Mouse (Mus musculus) erythroblast, adult 5-6 weeks (primary cell): ENCODE data around the gene Actr1b. TPM values are rescaled to one million over a fixed set of nuclear protein-coding genes. Genes with fewer than 3 reads are reported as not detected.

ENCODE experiments used
- ATAC-seq: replicated peaks from 2 replicates; pipeline ENCODE4 v1.8.0; 2016; ENCODE audit warnings: moderate number of reproducible peaks, mild to moderate bottlenecking, moderate TSS enrichment, inconsistent platforms; ENCODE audit not compliant: poor library complexity, low FRiP score, severe bottlenecking
- total RNA-seq, 2 experiments: library from RNA; stranded (forward) in 1 of 2; stranded (reverse) in 1 of 2; fragments of 150-400 nt in 1 of 2; fragments of 200-764, 138-1000 nt in 1 of 2; gene quantifications; 2 replicates each; pipeline versions ENCODE4 v1.2.3 to v1.2.4; 2015 to 2017; ENCODE audit warnings: low replicate concordance in 2 of 2

The Actr1b gene
- total RNA-seq (2015; ENCODE audit: low replicate concordance), result 3.6 and 4.2 TPM in 2 replicates
- total RNA-seq (2017; ENCODE audit: low replicate concordance), result 6.2 and 9.6 TPM in 2 replicates

DNA sequence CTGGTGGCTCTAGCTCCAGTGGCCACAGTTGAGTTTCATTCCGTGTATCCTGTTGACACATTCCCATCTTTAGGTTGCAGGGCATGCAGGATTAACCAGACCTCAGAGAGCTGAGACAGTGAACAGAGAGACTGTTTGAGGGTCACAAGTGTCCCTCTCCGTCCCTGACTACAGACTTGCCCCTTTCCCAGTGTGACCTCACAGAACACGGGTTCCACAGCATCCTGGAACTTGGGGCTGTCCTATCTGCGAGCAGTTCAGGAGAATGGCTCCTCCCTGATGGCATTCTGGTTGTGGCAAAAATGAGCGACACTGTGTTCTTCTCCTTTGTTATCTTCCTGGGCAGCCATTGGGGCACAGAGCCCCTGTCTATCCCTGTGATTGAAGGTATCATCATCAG, at the start of gene Actr1b:
TSS of gene Actr1b (minus strand) at position 112 of the 400 bp plus-strand sequence.
- no peak for ATAC-seq

DNA sequence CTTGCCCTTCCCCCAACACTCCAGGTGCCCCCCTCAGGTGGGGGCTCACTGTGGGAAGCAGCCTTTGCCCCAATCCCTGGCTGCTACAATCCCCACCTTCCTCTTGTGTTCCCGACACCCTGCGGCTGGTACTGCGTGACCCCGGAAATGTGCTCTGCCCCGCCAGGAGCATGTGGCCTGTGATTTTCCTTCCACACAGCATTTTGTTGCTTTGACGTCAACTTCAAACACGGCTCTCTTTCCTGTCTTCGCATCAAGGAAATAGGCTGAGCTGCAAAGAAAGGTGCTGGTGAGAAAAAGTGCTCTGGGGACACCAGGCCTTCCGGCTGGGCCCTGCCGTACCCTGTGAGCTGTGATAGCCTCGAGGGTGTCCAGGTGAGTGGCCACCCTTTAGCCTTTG, 47.3 kb upstream of the Actr1b start, which contains the start of gene Zap70:
TSS of gene Zap70 (plus strand) at position 231 of the 400 bp plus-strand sequence.
- no peak for ATAC-seq

DNA sequence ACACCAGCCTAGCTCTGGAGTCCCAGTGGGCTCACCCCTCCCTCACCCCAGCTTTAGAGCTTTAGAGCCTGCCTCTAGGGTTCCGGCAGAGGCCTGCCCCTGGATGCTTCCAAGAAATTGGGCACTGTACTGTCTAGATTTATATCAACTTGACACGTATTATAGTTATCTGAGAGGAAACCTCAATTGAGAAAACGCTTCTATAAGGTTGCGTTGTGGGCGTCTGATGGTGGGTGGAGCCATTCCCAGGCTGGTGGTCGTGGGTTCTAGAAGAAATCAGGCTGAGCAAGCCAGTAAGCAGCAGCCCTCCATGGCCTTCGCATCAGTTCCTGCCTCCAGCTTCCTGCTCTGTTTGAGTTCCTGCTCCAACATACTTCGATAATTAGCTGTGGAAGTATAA, 46.8 kb upstream of the Actr1b start:
- no peak for ATAC-seq

DNA sequence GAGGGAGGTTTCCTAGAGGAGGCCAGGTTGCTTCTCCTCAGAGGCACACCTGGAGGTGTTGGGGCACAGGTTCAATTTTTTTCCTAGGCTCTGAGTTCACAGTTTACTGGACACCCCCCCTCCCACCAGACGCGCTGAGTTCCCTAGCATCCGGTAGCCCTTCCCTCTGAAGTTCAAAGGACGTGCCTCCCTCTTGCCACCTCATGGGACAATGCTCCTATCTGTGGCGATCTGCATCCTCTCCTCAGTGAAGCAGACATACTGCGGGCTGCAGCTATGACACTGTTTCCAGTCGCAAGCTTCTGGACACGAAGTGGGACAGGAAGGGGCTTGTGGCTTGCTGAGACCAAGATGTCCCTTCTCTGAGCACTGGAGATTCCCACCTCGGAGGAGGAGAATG, 46.2 kb upstream of the Actr1b start:
- no peak for ATAC-seq

DNA sequence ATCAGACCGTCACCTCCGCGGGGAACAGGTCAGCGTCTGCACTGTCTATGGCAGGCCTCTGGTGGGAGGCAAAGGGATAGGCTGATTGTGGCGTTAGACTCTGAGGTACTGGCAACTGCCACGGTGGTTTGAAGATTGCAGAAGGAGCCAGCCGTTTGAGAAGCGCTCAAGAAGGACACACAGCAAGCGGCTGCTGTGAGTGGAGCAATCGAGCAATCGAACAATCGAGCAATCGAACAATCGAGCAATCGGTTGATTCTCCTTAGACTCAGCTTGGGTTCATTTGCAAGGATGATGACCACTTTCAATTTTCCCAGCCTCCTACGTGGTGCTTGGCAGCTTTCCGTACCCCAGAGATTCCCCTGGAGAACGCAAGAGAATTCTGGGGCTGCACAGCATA, 44.9 kb upstream of the Actr1b start:
- ATAC-seq, result no peak

DNA sequence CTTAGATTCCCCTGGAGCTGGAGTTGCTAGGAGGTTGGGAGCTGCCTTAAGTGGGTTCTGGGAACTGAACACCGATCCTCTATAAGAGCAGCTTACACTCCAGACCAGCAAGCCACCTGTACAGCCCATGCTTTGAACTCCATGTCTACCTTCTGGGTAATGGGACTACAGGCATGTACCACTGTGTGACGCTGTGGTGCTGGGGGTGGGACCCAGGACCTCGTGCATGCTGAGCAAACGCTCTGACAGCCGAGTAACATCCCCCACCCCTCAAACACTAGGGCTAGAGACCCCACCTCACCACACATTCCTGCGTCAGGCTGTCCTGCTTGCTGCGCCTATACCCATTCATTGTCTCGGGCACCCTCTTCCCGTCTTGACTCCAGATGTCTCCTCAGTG, 44.3 kb upstream of the Actr1b start:
- no peak for ATAC-seq

DNA sequence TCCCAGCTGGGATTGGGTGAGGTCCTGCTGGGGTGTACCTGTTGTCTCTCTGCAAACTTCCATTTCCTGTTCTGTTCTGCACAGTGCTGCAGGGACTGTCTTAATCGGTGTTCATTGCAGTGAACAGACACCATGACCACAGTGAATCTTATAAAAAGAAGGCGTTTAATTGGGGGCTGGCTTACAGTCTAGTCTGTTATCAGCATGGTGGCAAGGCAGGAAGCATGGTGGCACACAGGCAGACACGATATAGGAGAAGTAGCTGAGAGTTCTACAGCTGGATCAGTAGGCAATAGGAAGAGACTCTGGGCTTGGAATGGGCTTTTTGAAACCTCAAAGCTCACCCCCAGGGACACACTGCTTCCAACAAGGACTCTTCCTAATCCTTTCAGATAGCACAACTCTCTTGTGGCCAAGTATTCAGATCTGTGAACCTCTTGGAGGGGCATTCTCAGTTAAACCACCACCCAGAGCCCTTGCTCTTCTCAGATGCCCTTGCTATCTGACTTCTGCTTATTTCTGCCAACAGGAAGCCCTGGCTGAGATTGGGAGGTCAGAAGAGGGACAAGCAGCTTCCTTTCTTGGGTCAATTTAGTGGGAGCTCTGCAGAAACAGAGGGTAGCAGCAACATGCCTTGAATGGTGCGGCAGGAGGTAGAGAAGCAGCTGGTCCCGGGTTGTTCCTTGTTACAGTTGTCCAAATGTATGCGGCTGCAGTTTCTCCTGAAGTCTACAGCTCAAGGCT, 39.9 kb upstream of the Actr1b start:
- ATAC-seq, result no peak

DNA sequence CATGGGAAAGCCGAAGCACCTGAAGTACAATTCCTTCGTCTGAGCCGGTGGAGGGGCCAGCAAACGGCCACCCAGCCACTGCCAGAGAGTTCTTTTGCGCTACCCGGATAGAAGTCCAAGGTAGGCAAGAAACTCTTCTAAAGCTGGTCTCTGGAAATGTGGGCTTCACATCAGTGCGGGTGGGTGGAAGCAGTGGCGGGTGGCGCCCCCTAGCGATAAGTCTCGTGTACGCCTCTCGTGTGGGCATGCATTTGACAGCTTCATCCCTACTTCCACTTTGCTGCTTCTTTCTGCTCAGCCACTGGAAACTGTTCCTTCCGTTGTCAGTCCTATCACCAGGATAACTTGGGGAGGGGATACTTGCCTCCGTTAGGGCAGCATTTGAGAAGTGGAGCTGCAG, 32.2 kb upstream of the Actr1b start:
- no peak for ATAC-seq

DNA sequence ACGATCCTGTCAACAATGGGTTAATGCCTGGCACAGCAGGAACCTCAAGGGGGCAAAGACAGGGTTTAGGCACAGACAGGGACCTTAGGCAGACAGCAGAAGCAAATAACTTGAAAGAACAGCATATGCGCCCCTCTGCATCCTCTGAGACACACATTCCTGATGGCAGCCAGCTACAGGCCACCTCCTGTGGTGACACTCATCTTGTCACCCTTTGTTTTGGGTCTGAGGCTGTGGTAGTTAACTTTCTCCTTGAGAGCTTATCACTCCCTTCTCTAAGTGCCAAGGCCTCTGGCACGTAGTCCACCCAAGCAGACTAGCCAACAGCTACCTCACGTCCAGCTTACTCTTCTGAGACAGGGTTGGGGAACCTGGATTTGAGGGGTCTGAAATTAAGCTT, 31.4 kb upstream of the Actr1b start:
- no peak for ATAC-seq

DNA sequence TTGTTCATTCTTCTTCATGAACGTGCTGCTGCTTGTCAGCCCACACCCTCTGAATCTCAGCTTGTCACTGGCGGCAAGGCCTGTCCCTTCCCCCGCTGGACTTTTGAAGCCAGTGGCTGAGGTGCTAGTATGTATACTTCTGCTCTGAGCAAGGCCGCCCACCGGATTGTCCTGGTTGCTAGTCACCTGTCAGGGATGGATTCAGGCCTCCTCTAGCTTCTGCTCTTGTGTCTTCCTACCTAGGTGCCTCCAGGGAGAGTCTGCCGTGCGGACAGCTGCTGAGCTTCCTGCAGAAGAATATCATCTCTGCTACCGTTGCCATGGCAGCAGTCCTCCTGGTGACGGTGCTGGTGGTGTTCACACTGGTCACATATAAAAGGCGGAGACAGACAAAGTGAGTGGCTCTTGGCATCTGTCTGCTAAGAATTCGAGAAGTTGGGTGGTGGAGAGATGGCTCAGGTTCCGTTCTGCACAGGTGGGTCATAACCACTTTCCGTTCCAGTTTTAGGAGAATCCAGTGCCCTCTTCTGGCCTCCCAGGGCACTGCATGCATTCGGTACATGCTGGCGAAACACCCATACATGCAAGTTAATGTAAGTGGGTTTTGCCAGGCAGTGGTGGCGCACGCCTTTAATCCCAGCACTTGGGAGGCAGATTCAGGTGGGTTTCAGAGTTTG, 30.2 kb upstream of the Actr1b start:
- ATAC-seq, result no peak

DNA sequence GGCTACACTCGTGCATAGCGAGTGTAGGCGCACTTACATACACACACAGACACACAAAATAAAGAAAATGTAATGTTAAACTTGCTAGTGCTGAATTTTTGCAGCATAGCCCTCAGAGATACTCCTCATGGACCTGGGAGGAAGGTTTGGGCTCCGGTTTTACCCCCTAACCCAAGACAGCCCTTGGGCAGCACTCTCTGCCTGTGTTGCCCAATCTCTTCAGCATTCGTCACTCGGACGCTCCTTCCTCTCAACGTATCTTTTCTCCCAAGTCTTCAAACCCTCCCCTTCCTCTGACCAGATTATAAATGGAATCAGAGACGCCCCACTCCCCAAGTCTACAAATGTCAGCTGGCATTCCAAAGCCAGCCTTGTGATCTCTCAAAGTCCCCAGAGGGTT, 28.8 kb upstream of the Actr1b start:
- ATAC-seq, result no peak

DNA sequence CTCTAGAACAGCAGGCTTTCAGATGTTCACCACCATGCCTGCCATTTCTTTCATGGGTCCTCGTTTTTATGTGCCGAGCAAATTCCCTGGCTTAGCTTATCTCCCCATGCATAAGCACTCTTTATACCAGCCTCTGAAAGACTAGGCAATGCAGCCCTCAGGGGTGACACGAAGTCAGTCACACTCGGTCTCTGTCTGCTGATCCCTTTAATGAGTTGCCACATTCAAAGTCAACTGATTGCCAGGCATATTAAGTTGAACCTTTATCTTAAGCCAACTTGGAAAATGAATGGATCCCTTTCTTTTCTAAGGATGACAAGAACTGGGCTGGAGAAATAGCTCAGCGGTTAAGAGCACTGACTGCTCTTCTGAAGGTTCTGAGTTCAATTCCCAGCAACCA, 25.0 kb upstream of the Actr1b start:
- no peak for ATAC-seq

DNA sequence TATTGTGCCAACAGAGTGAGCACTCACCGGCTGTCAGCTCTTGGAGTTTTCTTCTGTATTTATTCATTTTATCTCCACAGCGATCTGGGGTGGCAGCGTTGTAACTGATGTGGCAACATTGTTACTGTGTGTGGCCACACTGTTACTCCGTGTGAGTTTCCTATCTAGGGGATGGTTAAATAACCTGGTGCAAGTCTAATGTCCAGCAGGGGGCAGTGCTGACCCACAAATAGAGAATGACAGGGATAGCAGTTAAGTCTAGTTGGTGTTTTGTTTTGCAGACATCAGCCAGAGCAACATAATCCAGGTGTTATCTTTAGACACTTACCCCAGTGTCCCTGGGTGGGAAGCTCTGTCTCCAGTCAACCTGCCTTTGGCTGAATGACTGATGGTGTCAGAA, 23.1 kb upstream of the Actr1b start:
- ATAC-seq, result peak; percentile 89

DNA sequence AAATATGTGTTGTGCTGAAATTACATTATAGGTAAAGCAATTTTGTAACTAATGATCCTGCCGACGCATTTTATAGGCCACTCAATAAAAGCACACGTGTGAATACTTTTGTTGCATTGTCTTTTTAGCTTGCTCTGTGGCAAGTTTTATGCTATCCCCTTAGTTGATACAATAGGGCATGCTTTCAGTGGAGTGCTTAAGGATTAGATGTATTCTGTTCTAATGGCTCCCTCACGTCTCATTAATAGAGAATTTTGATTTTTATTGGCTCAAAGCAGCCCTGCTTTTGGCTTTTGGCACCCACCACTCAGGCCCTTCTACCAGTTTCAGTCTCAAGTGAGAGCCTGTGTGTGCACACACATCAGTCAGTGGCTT, 9.8 kb upstream of the Actr1b start:
- ATAC-seq, result no peak

DNA sequence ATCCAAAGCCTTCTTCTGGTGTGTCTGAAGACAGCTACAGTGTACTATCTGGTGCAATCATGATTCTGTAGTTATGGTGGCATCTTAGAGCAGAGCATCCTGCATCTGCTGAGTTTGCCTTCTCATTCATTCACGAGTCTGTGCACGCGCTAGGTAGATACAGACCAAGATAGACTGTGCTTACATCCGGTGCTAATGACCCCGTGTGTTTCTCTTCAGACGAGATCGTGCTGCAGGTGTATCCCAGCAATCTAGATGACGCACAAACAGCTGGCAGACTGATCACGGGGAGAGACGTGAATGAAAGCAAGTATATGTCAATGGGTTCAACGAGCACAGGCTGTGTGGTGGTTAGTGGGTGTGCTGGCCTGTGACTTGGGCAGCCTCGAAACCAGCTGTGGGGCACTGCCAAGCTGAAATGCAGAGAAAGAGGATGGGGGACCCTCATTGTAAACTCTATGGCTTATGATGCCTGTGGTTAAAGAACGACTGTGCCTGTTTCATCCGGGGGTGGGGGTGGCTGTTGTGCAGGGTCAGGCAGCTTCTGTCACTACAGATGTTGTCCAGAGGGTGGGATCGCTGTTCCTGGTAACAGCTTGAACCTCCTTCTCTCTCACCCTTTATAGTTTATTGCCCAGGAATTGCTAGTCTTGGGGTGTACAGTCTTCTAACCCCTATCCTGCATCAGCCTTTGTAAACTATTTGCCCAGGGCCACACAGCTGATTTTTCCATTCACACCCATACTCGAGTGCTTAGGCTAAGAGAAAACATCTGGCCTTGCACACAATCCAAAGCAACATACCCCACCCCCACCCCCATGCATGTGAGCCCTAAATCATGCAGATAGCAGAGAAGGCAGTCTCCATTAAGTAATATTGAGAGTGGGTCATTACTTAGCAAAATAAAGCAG, 9.2 kb upstream of the Actr1b start:
- no peak for ATAC-seq

DNA sequence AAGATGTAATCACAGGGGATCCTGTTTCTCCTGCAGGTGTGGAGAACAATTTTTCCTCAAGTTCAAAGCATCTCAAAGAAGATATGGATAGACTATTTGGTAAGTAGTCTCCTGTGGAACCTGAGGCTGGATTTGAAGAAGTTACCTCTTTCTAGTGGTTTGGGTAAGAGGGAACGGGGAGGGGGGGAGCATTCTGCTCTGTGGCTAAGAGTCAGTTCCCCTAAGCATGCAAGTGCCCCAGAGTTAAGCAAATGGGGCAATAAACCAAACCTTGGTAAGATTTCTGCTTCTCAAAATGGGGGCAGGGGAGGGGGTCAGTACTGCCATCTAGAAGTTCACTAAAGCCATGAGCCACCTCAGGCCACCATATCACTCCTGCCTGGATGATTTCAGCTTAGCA, 4.6 kb upstream of the Actr1b start:
- ATAC-seq, result no peak

DNA sequence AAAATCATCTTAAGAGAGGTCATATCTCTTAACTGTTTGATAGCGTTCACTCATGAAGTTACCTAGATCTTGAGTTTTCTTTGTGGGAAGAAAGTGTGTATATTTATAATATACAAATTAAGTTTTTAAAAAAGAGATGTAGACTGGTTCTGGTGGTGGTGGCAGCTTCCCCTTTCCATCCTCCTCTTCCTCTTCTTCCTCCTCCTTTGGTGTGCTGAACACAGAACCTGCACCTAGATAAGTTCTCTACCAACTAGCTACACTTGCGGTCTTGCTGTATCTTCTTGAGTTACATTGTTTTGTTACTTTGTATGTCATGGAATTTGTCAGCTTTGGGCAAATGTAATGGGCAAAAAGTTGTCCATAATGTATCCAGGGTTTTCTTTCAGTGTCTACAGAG, 3.1 kb downstream of the Actr1b start:
- no peak for ATAC-seq

DNA sequence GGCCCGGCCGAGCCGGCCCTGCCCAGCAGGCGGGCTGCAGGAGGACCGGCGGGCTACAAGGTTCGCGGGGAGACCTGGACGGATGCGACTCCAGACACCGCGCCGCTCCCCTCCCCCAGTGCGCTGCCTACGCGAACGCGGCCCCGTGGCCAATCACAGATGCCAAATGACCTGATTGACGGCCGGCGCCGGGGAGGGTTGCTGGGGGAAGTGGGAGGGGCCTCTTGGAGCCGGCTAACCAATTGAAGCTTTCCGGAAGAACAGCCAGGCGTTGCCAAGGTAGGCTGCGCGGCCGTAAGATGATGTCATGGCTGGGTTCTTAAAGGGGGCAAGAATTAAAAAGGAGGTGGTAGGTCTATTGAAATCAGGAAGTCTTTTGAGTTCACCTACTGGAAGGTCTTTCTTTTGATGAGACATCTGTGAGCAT, 4.4 kb downstream of the Actr1b start, which contains the start of gene 4933424G06Rik:
TSS of gene 4933424G06Rik (plus strand) at position 296 of the 427 bp plus-strand sequence.
- ATAC-seq, result peak; percentile 100

DNA sequence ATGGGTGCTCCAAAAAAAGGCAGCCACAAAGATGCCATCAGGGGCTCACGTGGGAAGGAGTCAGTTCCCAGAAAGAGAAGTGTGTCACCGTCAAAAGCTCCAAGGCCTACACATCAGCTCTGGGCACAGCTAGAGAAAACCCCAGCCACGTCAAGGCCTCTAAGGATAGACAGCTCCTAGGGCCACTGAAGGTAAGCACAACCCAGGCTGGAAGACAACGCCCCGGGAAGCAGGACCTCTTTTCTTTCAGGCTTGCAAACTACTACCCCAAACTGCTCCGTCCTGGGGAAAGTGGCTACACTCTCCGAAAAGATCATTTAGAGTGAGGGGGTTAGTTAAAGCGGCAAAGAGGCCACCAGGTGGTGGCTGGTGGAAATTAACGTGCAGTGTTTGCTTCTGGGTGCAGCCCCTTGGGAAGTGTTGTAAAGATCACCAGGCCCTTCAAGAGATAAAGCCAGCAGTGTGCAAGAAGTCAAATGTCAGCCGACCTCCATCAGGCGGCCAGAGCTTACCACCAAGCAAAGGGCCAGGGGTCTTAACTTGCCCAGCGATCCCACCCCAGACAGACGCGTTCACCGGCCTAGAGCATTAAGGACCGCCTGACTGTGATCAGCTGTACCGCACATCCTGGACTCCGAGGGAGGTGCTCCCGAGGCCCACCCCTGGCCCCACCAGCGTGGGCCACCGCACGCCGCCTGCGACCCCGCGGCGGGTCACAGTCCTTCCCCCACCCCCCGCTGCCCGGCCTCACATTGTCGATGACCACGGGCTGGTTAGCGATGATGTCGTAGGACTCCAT, 5.0 kb downstream of the Actr1b start:
- ATAC-seq, result peak; percentile 32
